Mouse (Mus musculus): Measurements from ENCODE around the gene Ammecr1. TPM values are rescaled to one million over a fixed set of nuclear protein-coding genes. Genes with fewer than 3 reads are reported as not detected.

Gene Ammecr1
- total and polyA plus RNA-seq, 3 experiments = 3.1 to 7.1 (median 5.4) TPM

DNA sequence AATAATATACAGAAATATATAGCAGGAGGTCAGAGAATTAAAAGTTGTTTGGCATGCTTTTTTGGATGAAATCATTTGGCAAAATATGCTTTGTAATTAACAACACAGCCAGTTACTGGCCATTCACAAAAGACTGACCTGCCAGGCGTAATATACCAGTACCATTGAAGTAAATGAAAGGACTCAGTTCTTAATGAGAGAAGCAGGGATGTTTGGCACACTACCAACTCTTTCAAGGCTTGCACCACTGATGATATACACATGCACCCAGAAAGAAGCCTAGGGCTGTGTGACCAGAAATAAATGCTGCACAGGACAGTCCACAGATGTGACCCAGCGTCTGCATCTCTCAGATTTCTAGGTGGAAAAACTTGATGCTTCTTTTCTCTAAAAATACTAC lies 96.7 kb downstream of the Ammecr1 start:
- dilution Hi-C loops (cut with MboI; ENCODE audit: extremely low pct_ligation_motif_present, extremely low pct_unique_long_range_greater_than_20kb, low sequenced_read_pairs) = no loop called here

DNA sequence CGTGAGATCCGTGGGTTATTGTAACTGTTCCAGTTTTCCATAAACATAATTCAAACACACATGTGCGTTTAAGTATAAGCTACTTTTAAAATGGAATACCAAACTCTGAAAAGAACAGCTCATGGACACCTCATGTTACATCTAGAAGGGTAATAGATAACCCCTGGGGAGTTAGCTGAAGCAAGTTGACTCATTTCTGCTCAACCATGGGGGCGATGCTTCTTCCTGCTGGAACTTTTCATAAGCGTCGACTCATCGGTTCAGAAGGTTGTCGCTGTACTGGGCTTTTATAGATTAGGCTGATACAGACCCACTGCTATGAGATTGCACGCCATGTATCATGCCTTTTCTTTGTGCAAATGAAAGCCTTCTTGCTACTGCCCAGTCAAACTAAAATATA lies 118.5 kb downstream of the Ammecr1 start:
- no peak for TF ChIP-seq TBP (conservative IDR thresholded peaks at IDR 0.05; ENCODE audit: low read depth, low read length)
- TF ChIP-seq ETS1 (conservative IDR thresholded peaks at IDR 0.05; ENCODE audit: low read depth, low read length) = peak; percentile 34; the same call in 1 of the 2 replicates
- TF ChIP-seq EP300 (IDR thresholded peaks at IDR 0.05; ENCODE audit: low read length) = peak; percentile 75
- peak; percentile 44; the same call in 1 of the 2 replicates for TF ChIP-seq MYC (IDR thresholded peaks at IDR 0.05; ENCODE audit: low read depth, low read length)
- peak; percentile 83 for TF ChIP-seq IRF4 (IDR thresholded peaks at IDR 0.05; ENCODE audit: low read depth, low read length)
- no peak for TF ChIP-seq SIN3A (IDR thresholded peaks at IDR 0.05; ENCODE audit: low read length)
- peak; percentile 67 for TF ChIP-seq JUND (conservative IDR thresholded peaks at IDR 0.05; ENCODE audit: low read depth, low read length)
- peak; percentile 59 for TF ChIP-seq JUN (IDR thresholded peaks at IDR 0.05; ENCODE audit: insufficient read depth, low read depth, low read length)
- in situ Hi-C loops (cut with MboI; ENCODE audit: low pct_ligation_motif_present, low pct_unique_long_range_greater_than_20kb, low sequenced_read_pairs) = no loop called here
- dilution Hi-C loops (cut with MboI; ENCODE audit: extremely low pct_ligation_motif_present, extremely low pct_unique_long_range_greater_than_20kb, low sequenced_read_pairs) = no loop called here

More for the DNA sequence above, 96.7 kb downstream of the Ammecr1 start:
- H3K36me3 ChIP-seq (replicated peaks in 1 of 2; ENCODE audit: control insufficient read depth in 1 of 2, insufficient read depth in 1 of 2, low read length in 1 of 2) = no peaks in the 10 kb centered on the region
- DNase-seq (ENCODE audit: extremely low read depth) = no peak
- no peaks in the 10 kb centered on the region for H3K79me2 ChIP-seq (replicated peaks; ENCODE audit: control insufficient read depth, extremely low read depth, insufficient read depth, poor library complexity, severe bottlenecking)
- no peak overlapping the region for H3K27ac ChIP-seq (ENCODE audit: insufficient read depth, low read depth)
- no peak overlapping the region for H3K4me2 ChIP-seq (ENCODE audit: insufficient read depth, low read depth, poor library complexity, severe bottlenecking)
- no peaks in the 10 kb centered on the region for H3K9me3 ChIP-seq (replicated peaks; ENCODE audit: low read length)
- no peak for TF ChIP-seq UBTF (IDR thresholded peaks at IDR 0.05; ENCODE audit: low read depth, low read length)
- TF ChIP-seq ZC3H11A (IDR thresholded peaks at IDR 0.05; ENCODE audit: low read depth, low read length) = no peak
- TF ChIP-seq JUND (conservative IDR thresholded peaks at IDR 0.05; ENCODE audit: low read depth, low read length) = no peak
- no peak for TF ChIP-seq USF2 (conservative IDR thresholded peaks at IDR 0.05; ENCODE audit: low read depth, low read length)
- TF ChIP-seq MXI1 (IDR thresholded peaks at IDR 0.05; ENCODE audit: low read depth, low read length) = no peak
- TF ChIP-seq ETS1 (conservative IDR thresholded peaks at IDR 0.05; ENCODE audit: low read depth, low read length) = no peak
- no peak for TF ChIP-seq MAFK (IDR thresholded peaks at IDR 0.05; ENCODE audit: insufficient replicate concordance, low read length)
- TF ChIP-seq POLR2AphosphoS2 (IDR thresholded peaks at IDR 0.05; ENCODE audit: low read depth, low read length) = no peak
- no peak overlapping the region for H3K9ac ChIP-seq (ENCODE audit: insufficient read depth, low read depth)
- H3K4me1 ChIP-seq (ENCODE audit: control insufficient read depth in 1 of 2, insufficient read depth in 2 of 2) = no peaks in the 10 kb centered on the region
- H3K4me3 ChIP-seq (replicated peaks in 1 of 3; ENCODE audit: low read depth in 2 of 3, low read length in 2 of 3, poor library complexity in 1 of 3) = no peak overlapping the region
- no peaks in the 10 kb centered on the region for H3K27me3 ChIP-seq (replicated peaks)
- in situ Hi-C loops (cut with MboI; ENCODE audit: low pct_ligation_motif_present, low pct_unique_long_range_greater_than_20kb, low sequenced_read_pairs) = no loop called here

More for the DNA sequence above, 118.5 kb downstream of the Ammecr1 start:
- H3K9ac ChIP-seq (ENCODE audit: insufficient read depth, low read depth) = no peak overlapping the region
- H3K27me3 ChIP-seq (replicated peaks) = no peaks in the 10 kb centered on the region
- no peaks in the 10 kb centered on the region for H3K79me2 ChIP-seq (replicated peaks; ENCODE audit: control insufficient read depth, extremely low read depth, insufficient read depth, poor library complexity, severe bottlenecking)
- H3K27ac ChIP-seq (ENCODE audit: insufficient read depth, low read depth) = no peak overlapping the region
- H3K4me3 ChIP-seq (replicated peaks in 1 of 3; ENCODE audit: low read depth in 2 of 3, low read length in 2 of 3, poor library complexity in 1 of 3) = no peak overlapping the region
- H3K9me3 ChIP-seq (replicated peaks; ENCODE audit: low read length) = no peaks in the 10 kb centered on the region
- H3K4me2 ChIP-seq (ENCODE audit: insufficient read depth, low read depth, poor library complexity, severe bottlenecking) = peak overlapping the region; percentile 61; the same call in 1 of the 2 replicates
- peak; percentile 57 for DNase-seq (ENCODE audit: extremely low read depth)
- no peaks in the 10 kb centered on the region for H3K36me3 ChIP-seq (replicated peaks in 1 of 2; ENCODE audit: control insufficient read depth in 1 of 2, insufficient read depth in 1 of 2, low read length in 1 of 2)
- H3K4me1 ChIP-seq (ENCODE audit: control insufficient read depth in 1 of 2, insufficient read depth in 2 of 2) = peaks cover 0 to 17% of the 10 kb centered on the region in 2 experiments; a peak in 1 of 4 replicates

All from CH12.LX (cell line).